Mouse (Mus musculus) lung, embryonic 14.5 days (tissue): ENCODE measurements around the gene Polr2a. TPM values are rescaled to one million over a fixed set of nuclear protein-coding genes. Genes with fewer than 3 reads are reported as not detected.
"Not testable (repeated sequence)": the region's sequence is repeated elsewhere in the genome, so short reads cannot be mapped to it uniquely, and the experiment has no call there.

Experiments used
- ATAC-seq: fragments of 200-750 bp; cut with Nextera tagmentation; 2 replicates; pipeline ENCODE4 v1.8.0; 2017; ENCODE audit warnings: mild to moderate bottlenecking, moderate TSS enrichment, moderate library complexity; ENCODE audit not compliant: insufficient read depth
- DNase-seq: peaks from one replicate; pipeline ENCODE4 v3.0.0-alpha.2; 2015
- H3K27ac ChIP-seq: fragments of 300-500 bp; sonication (generic); 2 replicates; pipeline ENCODE4 v1.5.1; 2014; ENCODE audit warnings: low read depth, mild to moderate bottlenecking, moderate library complexity
- H3K27me3 ChIP-seq: fragments of 300-500 bp; sonication (generic); 2 replicates; pipeline ENCODE4 v1.6.1; 2014; ENCODE audit warnings: low read length, control low read depth; ENCODE audit not compliant: insufficient read depth
- H3K36me3 ChIP-seq: fragments of 300-500 bp; sonication (generic); 2 replicates; pipeline ENCODE4 v1.6.1; 2014; ENCODE audit warnings: control low read depth; ENCODE audit not compliant: insufficient read depth
- H3K4me1 ChIP-seq: fragments of 300-500 bp; sonication (generic); 2 replicates; pipeline ENCODE4 v1.6.1; 2014; ENCODE audit warnings: antibody characterized with exemption, control low read depth; ENCODE audit not compliant: insufficient read depth
- H3K4me2 ChIP-seq: fragments of 300-500 bp; sonication (generic); 2 replicates; pipeline ENCODE4 v1.6.1; 2014; ENCODE audit warnings: mild to moderate bottlenecking
- H3K4me3 ChIP-seq: fragments of 300-500 bp; sonication (generic); 2 replicates; pipeline ENCODE4 v1.5.1; 2014; ENCODE audit warnings: low read depth, low read length
- H3K9ac ChIP-seq: fragments of 300-500 bp; sonication (generic); 2 replicates; pipeline ENCODE4 v1.6.1; 2014
- H3K9me3 ChIP-seq: fragments of 300-500 bp; sonication (generic); 2 replicates; pipeline ENCODE4 v1.6.1; 2016; ENCODE audit warnings: low read depth, low read length, control low read depth
- CTCF ChIP-seq: IDR thresholded peaks from 2 replicates; pipeline ENCODE4 v1.5.1; 2016; ENCODE audit warnings: antibody characterized with exemption, low read depth
- WGBS: fragments of 180-500 bp; shearing (Covaris S2); extraction: QIAGEN DNeasy Blood & Tissue Kit; methylation state at CpG from one replicate; pipeline ENCODE4 v1.1.7; 2014; 5-methylcytosine and 5-hydroxymethylcytosine counted together
- polyA plus RNA-seq: library from polyadenylated mRNA; unstranded; fragments of >200 nt; fragmentation: Nextera tagmentation; extraction: Ambion mirVana; gene quantifications from 2 replicates; pipeline ENCODE4 v1.2.1, GENCODE M21; 2014

Gene Polr2a
- polyA plus RNA-seq, 1 experiment from 2014 or later, result 50.5 TPM

- TF ChIP-seq CTCF, result peak; percentile 63
- H3K27me3 ChIP-seq, result no peaks in the 10 kb centered on the region
- H3K27ac ChIP-seq, result no peak overlapping the region
- H3K4me2 ChIP-seq, result no peak overlapping the region; the same call in 1 of the 2 replicates
- H3K9ac ChIP-seq, result no peak overlapping the region
- H3K9me3 ChIP-seq, result no peaks in the 10 kb centered on the region
- DNase-seq (peak; percentile 83), ATAC-seq (no peak)
- 40% methylated on average over 3 of the region's 3 CpGs for WGBS
- H3K36me3 ChIP-seq, result 0 out of 2 replicates have a peak, but pooled peaks cover 4% of the 10 kb centered on the region
- H3K4me3 ChIP-seq, result no peak overlapping the region
- H3K4me1 ChIP-seq, result peaks cover 10% of the 10 kb centered on the region
Measured at GRCm38 (mm10) chr11:69754701-69755100, 3.7 kb downstream of the Polr2a start.

- H3K9me3 ChIP-seq, result no peaks in the 10 kb centered on the region
- no peak overlapping the region for H3K9ac ChIP-seq
- H3K36me3 ChIP-seq, result 0 out of 2 replicates have a peak, but pooled peaks cover 7% of the 10 kb centered on the region
- H3K4me2 ChIP-seq, result no peak overlapping the region
- ATAC-seq, result no peak
- no peak overlapping the region for H3K4me3 ChIP-seq
- H3K27me3 ChIP-seq, result no peaks in the 10 kb centered on the region
- DNase-seq, result no peak
- WGBS, result 84% methylated on average over 5 of the region's 5 CpGs
- peaks cover 8% of the 10 kb centered on the region for H3K4me1 ChIP-seq
- TF ChIP-seq CTCF, result no peak
- no peak overlapping the region for H3K27ac ChIP-seq
Measured at GRCm38 (mm10) chr11:69754233-69754632, 4.2 kb downstream of the Polr2a start.

GRCm38 (mm10) chr11:69752686-69753085, 5.8 kb downstream of the Polr2a start:
- Histone ChIP-seq H3K36me3 (peaks cover 12% of the 10 kb centered on the region), H3K4me1 (peaks cover 8% of the 10 kb centered on the region), H3K9ac (no peak overlapping the region), H3K4me2 (no peak overlapping the region), H3K4me3 (no peak overlapping the region), H3K9me3 (no peaks in the 10 kb centered on the region), H3K27ac (peak overlapping the region; percentile 2; the same call in 1 of the 2 replicates), H3K27me3 (no peaks in the 10 kb centered on the region)
- no peak for DNase-seq
- no peak for ATAC-seq
- no peak for TF ChIP-seq CTCF

GRCm38 (mm10) chr11:69751635-69752034, 6.8 kb downstream of the Polr2a start:
- ATAC-seq, result no peak
- no peak overlapping the region for H3K4me3 ChIP-seq
- peaks cover 21% of the 10 kb centered on the region for H3K36me3 ChIP-seq
- no peak overlapping the region for H3K4me2 ChIP-seq
- H3K9ac ChIP-seq, result no peak overlapping the region
- H3K27ac ChIP-seq, result no peak overlapping the region
- H3K4me1 ChIP-seq, result 0 out of 2 replicates have a peak, but pooled peaks cover 3% of the 10 kb centered on the region
- no peak for DNase-seq
- TF ChIP-seq CTCF, result no peak
- WGBS, result 58% methylated on average over 3 of the region's 3 CpGs
- H3K27me3 ChIP-seq, result no peaks in the 10 kb centered on the region
- no peaks in the 10 kb centered on the region for H3K9me3 ChIP-seq

GRCm38 (mm10) chr11:69731408-69731807, 27.0 kb downstream of the Polr2a start:
- not testable (repeated sequence) for H3K4me2 ChIP-seq, H3K9me3 ChIP-seq, H3K4me1 ChIP-seq, H3K4me3 ChIP-seq, H3K27me3 ChIP-seq, H3K9ac ChIP-seq, ATAC-seq, H3K27ac ChIP-seq
- peak; percentile 28 for TF ChIP-seq CTCF
- H3K36me3 ChIP-seq, result peaks cover 34% of the 10 kb centered on the region
- 63% methylated on average over 3 of the region's 3 CpGs for WGBS
- peak; percentile 20 for DNase-seq

GRCm38 (mm10) chr11:69729063-69729462, 29.4 kb downstream of the Polr2a start:
- no peak for ATAC-seq
- no peak overlapping the region for H3K27ac ChIP-seq

GRCm38 (mm10) chr11:69725951-69726350, 32.5 kb downstream of the Polr2a start:
- Histone ChIP-seq H3K27ac (no peak overlapping the region), H3K27me3 (no peaks in the 10 kb centered on the region), H3K9me3 (no peaks in the 10 kb centered on the region), H3K9ac (no peak overlapping the region), H3K36me3 (no peaks in the 10 kb centered on the region), H3K4me3 (no peak overlapping the region), H3K4me1 (no peaks in the 10 kb centered on the region), H3K4me2 (no peak overlapping the region)
- TF ChIP-seq CTCF, result no peak
- ATAC-seq (no peak), DNase-seq (peak; percentile 27)
- WGBS, result 29% methylated on average over 5 of the region's 5 CpGs

More at GRCm38 (mm10) chr11:69729063-69729462, 29.4 kb downstream of the Polr2a start:
- peak; percentile 62 for TF ChIP-seq CTCF
- no peak overlapping the region for H3K4me2 ChIP-seq
- peak; percentile 78 for DNase-seq
- no peak overlapping the region for H3K9ac ChIP-seq
- H3K27me3 ChIP-seq, result no peaks in the 10 kb centered on the region
- H3K4me1 ChIP-seq, result no peaks in the 10 kb centered on the region
- no peak overlapping the region for H3K4me3 ChIP-seq
- WGBS, result 19% methylated on average over 3 of the region's 3 CpGs
- H3K9me3 ChIP-seq, result no peaks in the 10 kb centered on the region
- H3K36me3 ChIP-seq, result peaks cover 10% of the 10 kb centered on the region

GRCm38 (mm10) chr11:69723074-69723473, 35.4 kb downstream of the Polr2a start:
- Histone ChIP-seq H3K36me3 (no peaks in the 10 kb centered on the region), H3K4me2 (no peak overlapping the region), H3K4me3 (no peak overlapping the region), H3K4me1 (no peaks in the 10 kb centered on the region), H3K27ac (no peak overlapping the region), H3K27me3 (no peaks in the 10 kb centered on the region), H3K9ac (no peak overlapping the region), H3K9me3 (no peaks in the 10 kb centered on the region)
- 33% methylated on average over 2 of the region's 2 CpGs for WGBS
- DNase-seq (no peak), ATAC-seq (no peak)
- TF ChIP-seq CTCF, result no peak
